Mouse (Mus musculus) spleen, adult 2 months (tissue): ENCODE measurements around the gene Mctp1.

Experiments
- CTCF ChIP-seq: fragments of 200-500 bp; IDR thresholded peaks from 2 replicates; pipeline ENCODE4 v1.5.1; 2011; ENCODE audit warnings: mild to moderate bottlenecking, inconsistent platforms; ENCODE audit not compliant: insufficient read depth, insufficient read length, insufficient replicate concordance; ENCODE audit errors: extremely low read depth
- POLR2A ChIP-seq: fragments of 200-500 bp; IDR thresholded peaks from 2 replicates; pipeline ENCODE4 v1.6.1; 2011; ENCODE audit warnings: low read depth, low read length, inconsistent platforms

- TF ChIP-seq POLR2A: no peak
- no peak for TF ChIP-seq CTCF
Measured at GRCm38 (mm10) chr13:77018851-77019250, 634.5 kb downstream of the Mctp1 start.
